Mouse (Mus musculus): ENCODE measurements at regions not wholly inside any gene's neighbourhood (a gene's known extent, or its start where the extent isn't known, plus 50 kb on each side); places are given as distances from the start of the nearest gene placed in this dataset.

- TF ChIP-seq CTCF (IDR thresholded peaks at IDR 0.05; ENCODE audit: extremely low read depth, insufficient read length, insufficient replicate concordance, low read depth, low read length) (no peak), POLR2A (IDR thresholded peaks at IDR 0.05; ENCODE audit: low read depth, low read length) (no peak)
These were observed 108.5 kb upstream of the Hs6st1 start for GRCm38 (mm10) chr1:35959729-35960128.
